Mouse (Mus musculus) testis, adult 2 months (tissue): ENCODE data around the gene Aff1.

Experiments
- CTCF ChIP-seq: fragments of 200-500 bp; IDR thresholded peaks from 2 replicates; pipeline ENCODE4 v1.5.1; 2012; ENCODE audit warnings: low read depth, mild to moderate bottlenecking, inconsistent platforms, low read length, moderate library complexity; ENCODE audit not compliant: control insufficient read depth, insufficient read depth, insufficient replicate concordance
- POLR2A ChIP-seq: fragments of 200-500 bp; IDR thresholded peaks from 2 replicates; pipeline ENCODE4 v1.6.1; 2012; ENCODE audit warnings: low read depth, mild to moderate bottlenecking, inconsistent platforms, low read length, moderate library complexity; ENCODE audit not compliant: control insufficient read depth

- no peak for TF ChIP-seq CTCF
- no peak for TF ChIP-seq POLR2A
Observed at GRCm38 (mm10) chr5:103788976-103789375, 96.8 kb downstream of the Aff1 start.
